Mouse (Mus musculus): ENCODE results near the gene Bace1.
"Not testable (repeated sequence)": the region's sequence is repeated elsewhere in the genome, so short reads cannot be mapped to it uniquely, and the experiment has no call there.

Bace1 gene

DNA sequence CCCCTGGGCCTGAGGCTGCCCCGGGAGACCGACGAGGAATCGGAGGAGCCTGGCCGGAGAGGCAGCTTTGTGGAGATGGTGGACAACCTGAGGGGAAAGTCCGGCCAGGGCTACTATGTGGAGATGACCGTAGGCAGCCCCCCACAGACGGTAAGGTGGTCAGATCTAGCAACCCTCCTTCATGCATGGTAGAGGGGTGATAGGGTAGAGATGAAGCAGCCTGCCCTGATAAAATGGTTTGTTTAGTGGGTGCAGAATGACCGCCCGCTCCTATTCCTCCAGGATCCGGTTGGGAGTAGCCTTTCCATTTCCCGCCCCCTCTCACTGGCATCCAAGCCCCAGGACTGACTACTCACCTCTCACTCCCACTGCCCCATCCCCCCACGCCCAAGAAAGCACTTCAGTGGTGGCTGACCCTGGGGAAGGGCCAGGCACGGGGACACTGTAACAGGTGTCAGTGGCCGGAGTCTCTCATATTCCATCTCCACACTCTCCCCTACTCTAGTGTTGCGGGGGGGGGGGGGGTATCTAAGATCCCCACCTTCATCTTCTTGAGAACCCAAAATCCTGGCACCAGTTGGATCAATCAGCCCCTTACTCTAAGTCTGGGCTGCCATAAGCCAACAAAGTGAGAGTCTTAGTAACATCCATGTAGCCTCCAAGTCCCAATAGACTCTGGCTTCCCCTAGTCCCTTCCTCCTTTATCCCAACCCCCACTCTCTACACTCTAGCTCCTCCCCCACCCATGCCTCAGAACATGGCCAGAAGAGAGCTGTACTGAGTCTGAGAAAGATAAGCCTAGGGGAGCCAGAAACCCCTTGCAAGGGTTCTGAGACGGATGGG, 980 bp downstream of the Bace1 start:
- peak; percentile 33 for DNase-seq

DNA sequence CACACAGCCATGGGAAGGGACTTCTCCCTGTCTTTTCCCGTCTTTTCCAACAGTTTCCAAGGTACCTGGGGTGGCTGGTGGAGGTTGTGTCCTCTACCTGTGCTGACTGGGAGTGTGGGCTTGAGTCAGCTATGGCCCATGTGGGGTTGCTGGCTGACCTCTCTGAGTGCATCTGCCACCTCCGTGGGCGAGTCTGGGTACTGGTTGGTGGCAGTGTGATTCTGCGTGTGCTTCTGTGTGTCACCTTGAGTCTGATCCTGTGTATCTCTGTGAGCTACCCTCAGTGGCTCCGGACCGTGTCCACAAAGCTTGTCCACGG, 1.6 kb downstream of the Bace1 start:
- DNase-seq, result no peak

DNA sequence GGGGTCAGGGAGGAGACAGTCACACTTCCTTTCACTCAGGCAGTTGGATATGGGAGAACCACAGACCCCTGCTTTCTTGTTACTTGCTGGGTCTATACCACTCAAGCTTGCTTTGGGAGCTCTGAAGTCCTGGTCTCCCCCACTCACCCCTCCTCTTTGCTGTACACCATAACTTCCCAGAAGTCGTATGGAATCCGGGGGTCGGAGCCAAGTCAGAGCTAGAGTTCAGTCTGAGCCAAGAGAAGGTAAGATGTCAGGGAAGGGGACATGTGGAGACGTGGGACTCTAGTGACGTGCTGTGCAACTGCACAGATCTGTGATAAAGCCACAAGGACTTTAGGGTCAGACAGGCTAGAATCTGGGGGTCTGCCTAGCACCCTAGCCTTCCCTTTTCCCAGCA, 2.0 kb downstream of the Bace1 start:
- no peak for DNase-seq

DNA sequence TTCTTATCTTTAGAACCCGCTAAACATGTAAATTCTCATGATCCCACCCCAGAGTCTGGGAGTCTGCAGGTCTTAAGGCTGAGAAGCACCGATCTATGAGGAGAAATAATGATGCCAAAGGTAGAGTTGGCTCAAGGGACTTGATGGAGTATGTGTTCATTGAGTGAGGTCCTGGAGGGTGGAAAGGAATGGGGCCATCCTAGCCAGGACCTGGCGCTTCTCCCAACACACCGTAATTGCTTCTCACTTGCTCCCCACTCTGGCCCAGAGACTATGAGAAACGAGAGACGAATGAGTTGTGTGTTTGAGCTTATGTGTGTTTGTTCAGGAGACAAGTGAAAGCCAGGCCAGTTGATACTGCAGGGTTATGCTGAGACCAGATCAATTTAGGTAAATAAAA, 3.1 kb downstream of the Bace1 start:
- no peak for DNase-seq

DNA sequence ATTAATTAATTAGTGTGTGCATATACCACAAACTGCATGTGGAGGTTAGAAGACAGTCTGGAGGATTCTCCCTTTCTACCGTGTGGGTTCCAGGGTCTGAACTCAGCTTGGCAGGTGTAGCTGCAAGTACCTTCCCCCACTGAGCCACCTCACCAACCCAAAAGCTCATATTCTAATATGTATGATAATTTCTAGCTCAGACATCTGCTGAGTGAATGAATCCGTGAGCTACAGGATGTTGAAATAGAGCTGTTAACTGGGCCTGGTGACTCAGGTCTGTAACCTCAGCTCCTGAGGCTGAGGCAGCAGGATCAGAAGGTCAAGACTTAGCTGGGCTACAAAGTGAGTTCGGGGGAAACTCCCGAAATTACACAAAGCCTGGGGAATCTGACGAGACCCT, 4.6 kb downstream of the Bace1 start:
- no peak for DNase-seq

DNA sequence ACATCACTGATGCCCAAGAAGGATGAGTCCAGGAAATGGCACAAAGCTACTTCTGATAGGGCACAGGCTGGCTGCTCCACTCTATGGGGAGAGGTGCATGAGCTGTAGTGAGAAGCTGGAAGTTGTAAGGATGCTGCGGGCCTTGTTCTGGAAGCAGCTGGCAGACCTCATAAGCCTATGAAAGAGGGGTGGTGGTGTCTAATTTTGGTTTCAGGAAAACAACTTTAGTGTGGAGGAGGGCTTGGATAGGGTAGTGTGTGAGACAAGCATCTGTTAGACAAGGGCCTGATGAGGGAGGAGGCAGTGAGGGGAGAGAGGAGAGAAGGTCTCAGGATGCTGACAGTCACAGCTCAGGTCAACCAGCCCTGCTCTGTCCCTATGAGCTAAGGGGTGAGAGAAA, 5.4 kb downstream of the Bace1 start:
- DNase-seq, result no peak

DNA sequence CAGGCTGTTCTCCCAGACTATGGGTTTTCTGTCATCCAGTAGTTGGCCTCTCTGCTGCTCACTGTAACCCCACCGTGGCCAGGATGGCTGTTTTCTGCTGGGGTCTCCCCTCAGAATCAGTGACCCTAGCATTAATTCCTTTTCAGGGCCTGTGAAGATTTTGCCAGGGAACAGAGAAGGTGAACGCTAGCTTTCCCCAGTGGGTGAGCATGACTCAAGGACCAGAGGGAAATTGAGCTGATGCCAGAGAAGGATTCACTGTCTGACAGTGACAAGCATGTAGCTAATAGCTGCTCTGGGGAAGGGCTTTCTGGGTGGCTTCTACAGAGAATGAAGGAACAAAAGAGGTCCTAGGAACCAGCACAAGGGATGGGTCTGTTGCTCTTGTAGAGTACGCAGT, 7.2 kb downstream of the Bace1 start:
- DNase-seq, result no peak

DNA sequence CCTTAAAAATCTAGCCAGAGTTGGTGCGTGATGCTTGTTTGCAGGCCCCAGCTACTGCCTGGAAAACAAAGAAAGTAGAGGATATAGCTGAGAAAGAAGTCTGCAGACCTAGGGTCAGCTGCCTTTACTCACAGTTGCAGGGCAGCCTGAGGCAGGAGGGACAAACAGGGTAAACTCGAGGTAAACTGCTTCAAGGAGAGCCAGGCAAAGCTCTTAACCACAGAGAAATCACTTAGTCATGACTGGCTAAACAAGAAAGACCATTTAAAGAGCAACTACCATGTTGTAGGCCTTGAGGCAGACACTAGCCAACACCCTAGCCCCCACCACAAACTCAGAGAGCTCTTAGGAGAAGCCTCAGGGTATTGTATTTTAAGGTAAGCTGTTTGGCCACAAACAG, 7.8 kb downstream of the Bace1 start:
- DNase-seq, result not testable (repeated sequence)

DNA sequence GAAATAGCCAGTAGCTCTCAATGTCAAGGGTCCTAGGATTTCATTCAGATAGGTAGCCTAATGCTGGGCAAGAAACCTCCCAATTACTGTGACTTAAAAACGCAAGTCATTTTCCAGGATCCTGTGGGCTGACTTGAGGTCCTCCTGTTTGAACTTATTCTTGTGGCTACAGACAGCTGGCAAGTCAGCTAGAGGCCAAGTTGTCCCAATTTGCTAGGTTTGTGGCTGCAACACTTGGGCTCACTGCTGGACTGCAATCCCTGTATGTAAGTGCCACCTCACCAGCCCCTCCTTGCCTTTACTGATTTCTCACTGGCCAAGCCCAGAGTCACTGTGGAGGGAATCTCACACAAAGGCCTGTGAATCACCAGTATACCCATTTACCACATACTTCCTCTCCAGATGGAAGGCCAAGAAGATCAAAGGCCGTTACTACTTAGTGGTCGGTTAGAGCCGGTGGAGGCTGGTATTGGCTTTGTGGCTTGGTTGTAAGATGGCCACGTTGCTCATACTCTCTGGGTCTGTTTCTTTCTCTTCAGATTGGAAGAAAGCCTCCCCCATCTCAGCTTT, 8.6 kb downstream of the Bace1 start:
- no peak for DNase-seq

DNA sequence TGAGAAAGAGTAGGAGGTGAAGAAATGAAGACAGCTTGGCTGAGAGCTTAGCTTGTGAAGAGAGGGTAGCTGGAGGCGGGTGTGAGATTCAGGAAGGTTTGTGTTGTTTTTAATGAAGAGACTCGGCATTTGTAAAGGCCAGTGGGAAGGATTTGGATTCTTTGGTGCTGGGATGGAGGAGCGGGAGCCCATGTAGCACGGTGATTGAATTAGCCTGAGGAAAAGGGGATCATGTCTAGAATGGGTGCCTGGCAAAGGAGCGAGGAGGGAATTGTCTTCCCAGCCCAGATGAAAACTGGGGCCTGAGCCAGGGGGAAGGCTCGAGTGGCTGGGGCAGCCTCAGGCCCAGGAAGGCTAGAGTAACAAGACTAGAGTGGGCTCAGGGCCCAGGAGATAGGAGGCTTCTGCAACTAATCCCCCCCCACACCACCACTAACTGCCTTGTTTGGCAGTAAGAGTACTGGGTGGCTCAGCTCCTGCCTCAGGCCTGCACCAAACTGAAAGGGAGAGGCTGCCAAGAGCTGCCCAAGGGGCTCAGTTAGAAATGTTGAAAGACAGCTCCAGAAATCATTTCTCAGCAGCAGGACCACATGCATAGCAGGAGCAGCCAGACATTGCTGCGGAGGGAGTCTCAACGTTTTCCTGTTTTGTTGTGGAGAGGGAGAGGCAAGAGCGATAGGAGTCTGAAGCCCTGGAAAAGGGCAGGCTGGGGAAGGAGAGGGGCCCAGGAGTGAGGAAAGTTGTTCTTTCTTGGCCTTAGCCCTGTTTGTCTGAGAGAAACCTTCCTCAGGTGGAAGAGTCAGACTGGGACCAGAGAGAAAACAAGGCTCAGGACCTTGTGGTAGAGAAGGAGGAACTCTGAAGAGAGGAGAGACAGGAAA, 11.4 kb downstream of the Bace1 start:
- DNase-seq, result no peak

DNA sequence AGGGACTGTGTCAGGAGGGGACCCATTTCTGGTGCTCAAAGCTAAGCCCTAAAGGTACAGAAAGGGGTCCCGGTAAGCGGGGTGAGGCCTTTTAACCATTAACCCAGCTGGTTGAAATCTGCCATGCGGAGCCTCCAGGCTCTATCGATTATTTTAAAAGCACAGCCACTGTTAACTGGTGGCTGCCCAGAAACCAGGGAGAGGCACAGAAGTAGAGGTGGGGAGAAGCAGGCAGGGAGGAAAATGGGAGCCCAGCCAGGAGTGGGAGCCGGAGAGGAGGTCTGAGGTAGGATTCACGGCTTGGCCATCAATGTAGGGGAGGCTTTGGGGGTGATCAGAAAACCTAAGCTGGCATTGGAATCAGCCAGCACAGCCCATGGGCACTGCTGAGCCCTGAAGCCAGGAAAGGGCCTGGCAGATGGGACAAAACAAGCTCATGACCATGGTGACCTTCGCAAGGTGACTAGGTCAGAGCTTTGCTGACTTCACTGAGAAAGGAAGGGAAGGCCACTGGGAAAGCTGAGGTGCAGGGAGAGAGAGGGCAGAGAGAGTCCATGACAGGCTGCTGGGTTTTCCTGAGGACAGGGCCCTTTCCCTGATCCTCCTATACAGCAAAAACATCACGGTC, 12.3 kb downstream of the Bace1 start:
- DNase-seq, result peak; percentile 27

DNA sequence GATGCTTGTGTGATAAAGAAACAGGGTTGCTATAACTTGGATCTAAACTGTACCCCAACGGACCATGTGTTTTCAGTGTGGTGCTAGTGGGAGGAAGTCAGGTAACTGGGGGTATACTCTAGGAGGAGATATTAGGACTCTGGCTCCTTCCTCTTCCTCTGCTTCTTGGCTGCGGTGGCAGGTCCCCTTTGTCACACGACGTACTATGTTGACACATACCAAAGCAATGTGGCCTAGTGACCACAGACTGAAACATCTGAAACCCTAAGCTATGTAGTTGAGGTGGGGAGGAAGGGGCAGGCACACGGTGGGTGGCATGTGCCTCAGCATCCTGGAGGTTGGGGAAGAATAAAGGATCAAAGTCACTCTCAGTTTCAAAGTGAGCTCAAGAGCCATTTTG, 12.9 kb downstream of the Bace1 start:
- DNase-seq, result no peak

DNA sequence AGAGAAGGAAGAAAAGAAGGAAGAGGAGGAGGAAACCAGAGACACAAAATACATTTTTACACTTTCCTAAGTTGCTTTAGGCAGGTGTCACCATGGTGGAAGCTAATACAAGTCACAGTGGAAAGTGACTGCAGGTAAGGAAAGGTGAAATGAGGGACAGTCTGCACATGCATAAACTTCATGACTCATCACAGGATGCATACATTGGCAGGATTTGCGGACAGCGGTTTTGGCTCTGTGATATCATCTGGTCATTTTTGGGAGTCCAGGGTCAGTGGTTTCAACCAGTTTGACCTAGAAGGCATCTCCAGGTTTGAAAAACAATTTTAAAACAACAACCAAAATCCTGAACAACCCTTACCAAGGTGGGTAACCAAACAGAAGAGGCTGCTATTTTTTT, 13.4 kb downstream of the Bace1 start:
- DNase-seq, result no peak

DNA sequence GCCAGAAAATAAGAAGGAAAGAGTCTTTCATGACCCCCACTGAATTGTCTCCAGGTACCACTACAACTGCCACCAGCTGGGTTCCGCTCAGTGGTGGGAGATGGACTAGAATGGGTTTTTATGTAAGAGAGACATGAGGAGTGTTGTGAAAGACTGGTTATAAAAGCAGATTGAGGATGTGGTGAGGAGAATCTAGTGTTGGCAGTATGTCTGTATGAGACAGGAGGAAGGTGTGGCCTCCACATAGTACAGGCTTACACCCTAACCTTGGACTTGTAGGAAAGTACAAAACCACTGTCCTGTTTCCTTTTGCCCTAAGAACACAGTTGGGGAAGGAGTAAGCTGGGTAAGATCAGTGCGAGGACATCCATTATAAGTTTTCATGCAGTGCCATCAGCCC, 15.3 kb downstream of the Bace1 start:
- DNase-seq, result no peak

DNA sequence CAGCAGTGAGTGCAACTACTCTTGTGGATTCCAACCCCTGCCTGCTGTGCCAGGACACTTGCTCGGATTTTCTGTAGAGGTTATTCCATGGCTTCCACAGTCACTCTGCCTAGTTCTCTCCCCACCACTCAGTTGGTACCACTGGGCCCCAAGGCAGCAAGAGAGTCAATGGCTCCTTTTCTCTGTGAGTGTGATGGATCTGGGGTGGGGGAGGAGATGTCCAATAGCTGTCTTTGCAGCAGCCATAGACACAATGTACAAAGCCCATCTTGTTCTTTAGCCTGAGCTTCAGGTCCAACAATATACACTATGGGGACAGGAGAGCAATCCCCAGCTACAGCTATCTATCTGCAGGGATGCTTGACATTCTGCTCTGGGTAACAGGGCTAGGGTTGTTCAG, 15.8 kb downstream of the Bace1 start:
- no peak for DNase-seq

DNA sequence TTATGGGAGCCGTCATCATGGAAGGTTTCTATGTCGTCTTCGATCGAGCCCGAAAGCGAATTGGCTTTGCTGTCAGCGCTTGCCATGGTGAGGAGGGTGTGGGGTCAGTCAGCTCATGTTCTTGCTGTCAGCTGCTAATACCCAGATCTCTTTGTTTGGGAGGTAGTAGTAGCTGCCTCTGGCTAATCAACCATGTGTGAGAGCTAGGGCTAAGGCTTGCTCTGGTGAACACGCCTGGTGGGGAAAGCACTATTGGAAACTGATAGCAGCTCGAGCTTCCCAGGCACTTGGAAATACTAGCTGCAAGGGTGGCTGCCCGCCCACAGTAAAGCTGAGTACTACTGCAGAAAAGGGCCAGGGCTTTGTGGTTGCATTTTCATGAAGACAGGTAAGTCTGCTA, 21.0 kb downstream of the Bace1 start:
- DNase-seq, result no peak

DNA sequence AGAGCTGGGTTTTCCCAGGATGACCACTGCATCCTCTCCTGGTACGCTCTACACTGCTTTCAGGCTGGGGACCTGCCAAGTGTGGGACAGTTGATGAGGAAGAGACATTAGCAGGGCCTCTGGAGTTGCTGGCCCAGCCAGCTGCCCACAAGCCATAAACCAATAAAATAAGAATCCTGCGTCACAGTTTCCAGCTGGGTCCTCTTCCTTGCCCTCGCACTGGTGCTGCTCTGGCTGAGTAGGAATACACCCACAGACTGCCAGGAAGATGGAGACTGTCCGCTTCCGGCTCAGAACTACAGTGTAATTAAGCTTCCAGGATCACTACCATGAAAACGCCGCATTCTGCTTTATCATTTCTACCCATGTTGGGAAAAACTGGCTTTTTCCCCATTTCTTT, 23.4 kb downstream of the Bace1 start:
- DNase-seq, result no peak

DNA sequence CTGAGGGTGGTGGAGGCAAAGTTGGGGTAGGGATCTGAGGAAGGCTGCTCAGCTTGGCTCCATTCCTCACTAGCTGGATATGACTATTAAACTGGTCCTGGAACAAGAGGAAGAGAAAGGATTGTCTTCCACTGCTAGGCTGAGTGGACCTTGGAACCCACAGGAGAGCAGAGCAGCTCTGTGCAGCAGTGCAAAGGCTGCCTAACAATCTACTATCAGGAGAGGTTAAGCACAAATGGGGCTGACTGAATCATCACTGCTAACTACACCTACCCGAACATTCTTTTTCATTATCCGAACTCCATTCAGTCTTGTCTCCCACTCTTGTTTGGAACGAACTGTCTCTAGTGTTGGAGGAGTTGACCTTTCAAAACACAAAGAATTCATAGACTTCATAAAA, 30.8 kb downstream of the Bace1 start:
- no peak for DNase-seq

DNA sequence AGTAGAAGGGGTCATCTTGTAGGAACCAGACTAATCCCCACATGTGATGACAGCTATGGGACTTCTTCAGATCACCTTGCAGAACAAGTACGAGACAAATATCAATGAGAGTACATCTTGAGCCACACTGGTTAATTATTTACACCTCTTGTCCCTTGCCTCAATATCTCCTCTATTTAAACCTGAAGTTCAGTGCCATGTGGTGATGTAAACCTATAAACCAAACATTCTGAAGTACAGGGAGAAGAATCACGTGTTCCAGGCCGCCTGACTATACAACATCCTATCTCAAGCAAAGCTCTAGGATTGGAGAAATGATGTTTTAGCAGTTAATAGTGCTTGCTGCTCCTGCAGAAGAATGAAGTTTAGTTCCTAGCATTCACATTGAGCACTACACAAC, 31.9 kb downstream of the Bace1 start:
- no peak for DNase-seq

DNA sequence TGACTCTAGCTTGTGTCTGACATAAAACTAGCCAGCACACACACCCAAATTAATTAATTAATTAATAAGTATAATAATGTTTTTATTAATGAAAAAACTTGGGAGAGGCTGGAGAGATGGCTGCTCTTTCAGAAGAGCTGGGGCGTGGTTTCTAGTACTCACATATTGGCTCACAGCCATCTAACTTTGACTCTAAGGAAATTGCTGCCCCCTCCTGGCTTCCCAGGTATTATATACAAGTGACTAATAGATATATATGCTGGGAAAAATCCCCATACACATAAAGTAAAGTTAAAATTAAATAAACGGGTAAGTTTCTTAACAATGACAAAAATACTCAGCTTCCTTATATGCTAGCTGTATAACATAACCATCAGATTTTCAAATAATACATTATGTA, 39.5 kb downstream of the Bace1 start:
- peak; percentile 66 for DNase-seq

DNA sequence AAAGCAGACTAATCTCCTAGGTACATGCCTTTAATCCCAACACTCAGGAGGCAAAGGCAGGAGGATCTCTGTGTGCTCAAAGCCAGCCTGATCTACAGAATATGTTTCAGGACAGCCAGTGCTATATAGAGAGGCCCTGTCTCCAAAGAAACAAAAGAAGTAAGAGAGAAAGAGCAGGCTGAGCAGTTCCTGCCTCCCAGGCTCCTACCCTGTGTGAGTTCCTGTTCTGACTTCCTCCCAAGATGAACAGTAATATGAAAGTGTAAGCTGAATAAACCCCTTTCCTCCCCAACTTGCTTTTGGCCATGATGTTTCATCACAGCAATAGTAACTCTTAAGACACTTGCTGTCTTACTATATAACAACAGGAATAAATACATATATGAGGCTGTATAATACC, 55.3 kb downstream of the Bace1 start:
- no peak for DNase-seq

DNA sequence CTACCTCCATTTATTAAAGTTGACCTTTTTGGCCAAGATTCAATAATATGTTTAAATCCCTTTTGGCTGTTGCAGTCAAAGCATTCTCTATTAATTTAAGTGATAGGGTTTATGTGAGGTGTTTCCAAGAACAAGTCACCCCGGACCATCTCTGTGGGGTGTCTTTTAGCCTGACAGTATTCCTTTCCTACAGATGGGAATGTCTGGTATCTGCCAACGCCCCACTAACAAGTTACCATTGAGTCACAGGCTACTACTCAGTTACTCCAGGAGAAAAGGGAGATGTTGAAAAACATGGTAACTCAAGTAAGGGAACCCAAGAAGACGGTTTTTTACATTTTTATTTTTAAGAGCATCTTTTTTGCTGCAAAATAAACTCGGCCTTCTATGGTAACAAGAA, 66.8 kb downstream of the Bace1 start:
- no peak for DNase-seq

DNA sequence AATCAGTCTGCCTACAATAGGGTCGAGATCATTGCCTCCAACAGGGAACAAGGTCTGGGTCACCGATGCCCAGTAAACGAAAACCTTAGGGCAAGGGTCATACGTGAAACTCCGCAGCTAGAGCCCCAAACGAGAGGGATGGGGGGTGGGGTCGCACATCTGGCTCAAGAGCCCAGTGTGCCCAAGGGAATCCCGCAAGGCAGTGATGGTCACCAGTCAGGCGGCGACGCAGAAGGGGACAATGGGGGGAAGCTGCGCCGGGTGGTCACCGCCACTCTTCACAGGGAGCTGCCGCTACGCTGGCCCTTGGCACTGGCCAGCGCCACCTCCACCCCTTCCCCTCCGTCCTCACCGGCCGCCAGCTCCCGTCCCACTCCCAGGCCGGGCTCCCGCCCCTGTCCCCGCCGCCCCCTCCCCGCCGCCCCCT, 67.4 kb downstream of the Bace1 start:
- DNase-seq, result peak; percentile 42
